Mouse (Mus musculus) thymus, postnatal 36 days (tissue): ENCODE measurements around the gene Tfap4.
"Not testable (repeated sequence)": the region's sequence is repeated elsewhere in the genome, so short reads cannot be mapped to it uniquely, and the experiment has no call there.

Experiments
- DNase-seq, 2 experiments: peaks; one replicate each; pipeline ENCODE4 v3.0.0; 2022; ENCODE audit warnings: mixed read lengths in 2 of 2

The Tfap4 gene

DNA sequence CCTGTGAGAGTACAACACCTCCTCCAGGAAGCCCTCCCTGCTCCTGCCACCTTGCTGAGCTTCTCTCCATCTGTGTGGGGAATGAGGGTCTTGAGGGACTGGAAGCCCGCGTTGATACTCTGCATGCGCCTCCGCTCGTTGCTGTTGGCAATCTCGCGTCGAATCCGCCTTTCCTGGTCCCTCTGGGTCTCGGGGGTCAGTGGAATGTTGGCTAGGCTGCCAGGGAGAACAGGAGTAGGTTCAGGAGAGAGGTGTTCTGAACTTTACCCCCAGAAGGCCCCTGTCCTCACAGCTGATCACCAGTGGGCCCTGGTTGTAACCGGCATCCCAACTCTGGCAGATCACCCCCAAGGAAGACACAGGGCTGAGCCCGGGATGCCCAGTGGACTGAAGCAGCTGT lies 7.8 kb downstream of the Tfap4 start:
- no peak for DNase-seq

DNA sequence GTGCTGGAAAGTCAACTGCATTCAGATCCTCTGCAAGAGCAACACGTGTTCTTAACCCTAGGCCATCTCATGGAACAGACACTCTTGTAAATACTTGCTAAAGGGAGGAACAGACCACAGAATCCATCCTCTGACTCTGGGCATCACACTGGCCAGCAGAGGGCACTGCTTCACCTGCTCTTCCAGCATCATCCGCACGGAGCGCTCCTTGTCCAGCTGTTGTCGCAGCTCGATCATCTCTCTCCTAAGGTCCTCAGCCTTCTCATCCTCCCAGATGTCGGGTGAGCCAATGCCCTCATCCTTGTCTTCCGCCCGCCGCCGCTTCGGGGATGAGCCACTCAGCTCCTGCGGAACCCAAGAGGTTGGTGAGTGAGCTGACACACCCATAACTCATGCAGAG lies 8.6 kb downstream of the Tfap4 start:
- DNase-seq, result peak; percentile 38 to 45

DNA sequence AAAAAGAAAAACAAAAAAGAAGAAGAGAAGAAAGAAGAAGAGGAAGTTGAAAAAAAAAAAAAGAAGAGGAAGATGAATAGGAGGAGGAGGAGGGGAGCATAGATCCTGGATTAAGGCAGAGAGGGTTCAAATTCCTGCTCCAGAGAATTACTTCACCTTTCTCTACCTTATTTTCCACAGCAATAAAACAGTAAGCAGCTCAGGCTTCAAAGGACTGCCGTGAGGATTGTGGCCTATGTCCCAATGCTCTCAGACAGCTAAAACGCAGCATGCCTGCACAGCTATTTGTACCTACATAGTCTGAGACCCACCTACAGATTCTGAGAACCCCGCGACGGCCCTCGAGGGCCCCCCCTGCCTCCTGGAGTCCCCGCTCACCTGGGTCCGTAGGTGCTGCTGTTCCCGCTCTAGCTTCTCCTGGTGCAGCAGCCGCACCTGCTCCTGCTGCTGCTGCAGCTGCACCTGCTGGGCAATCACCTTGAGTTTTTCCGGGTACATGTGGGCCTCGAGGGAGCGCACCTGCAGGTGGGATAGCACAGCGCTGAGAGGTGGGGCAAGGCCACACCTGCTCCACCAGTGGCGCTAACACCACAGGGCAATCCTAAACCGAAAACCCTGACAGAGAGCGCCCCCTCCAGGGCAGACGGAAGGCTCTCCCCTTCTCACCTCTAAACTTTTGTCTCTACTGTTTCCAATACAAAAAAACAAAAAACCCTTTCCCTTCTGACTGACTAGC lies 10.5 kb downstream of the Tfap4 start:
- no peak for DNase-seq

DNA sequence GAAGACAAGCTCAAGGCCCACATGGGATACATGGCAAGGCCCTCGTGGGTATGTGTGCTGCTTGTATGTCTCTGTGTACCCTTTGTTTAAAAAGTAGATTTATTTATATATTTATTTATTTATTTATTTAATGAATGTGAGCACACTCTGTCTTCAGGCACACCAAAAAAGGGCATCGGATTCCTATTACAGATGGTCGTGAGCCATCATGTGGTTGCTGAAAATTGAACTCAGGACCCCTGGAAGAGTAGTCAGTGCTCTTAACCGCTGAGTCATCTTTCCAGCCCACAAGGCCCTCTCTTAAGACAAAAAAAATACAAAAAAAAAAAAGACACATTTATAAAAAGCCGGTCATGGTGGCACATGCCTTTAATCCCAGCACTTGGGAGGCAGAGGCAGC lies 12.0 kb downstream of the Tfap4 start:
- no peak for DNase-seq

DNA sequence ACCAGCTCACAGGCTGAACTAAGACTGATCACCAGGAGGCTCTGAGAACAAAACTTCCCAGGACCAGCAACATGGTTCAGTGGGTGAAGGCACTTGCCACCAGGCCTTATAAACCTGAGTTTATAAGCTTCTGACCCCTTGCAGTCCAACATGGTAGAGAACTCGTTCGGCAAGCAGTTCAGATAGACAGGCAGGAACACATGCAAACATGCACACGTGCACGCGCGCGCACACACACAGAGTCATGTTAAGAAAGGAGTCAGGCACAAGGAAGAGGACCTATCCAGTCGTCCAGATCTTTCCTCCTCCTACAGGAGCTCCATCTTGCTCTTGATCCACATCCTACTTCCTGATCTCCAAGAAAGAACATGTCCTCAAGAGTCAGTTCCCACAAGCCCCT lies 12.8 kb downstream of the Tfap4 start:
- no peak for DNase-seq

DNA sequence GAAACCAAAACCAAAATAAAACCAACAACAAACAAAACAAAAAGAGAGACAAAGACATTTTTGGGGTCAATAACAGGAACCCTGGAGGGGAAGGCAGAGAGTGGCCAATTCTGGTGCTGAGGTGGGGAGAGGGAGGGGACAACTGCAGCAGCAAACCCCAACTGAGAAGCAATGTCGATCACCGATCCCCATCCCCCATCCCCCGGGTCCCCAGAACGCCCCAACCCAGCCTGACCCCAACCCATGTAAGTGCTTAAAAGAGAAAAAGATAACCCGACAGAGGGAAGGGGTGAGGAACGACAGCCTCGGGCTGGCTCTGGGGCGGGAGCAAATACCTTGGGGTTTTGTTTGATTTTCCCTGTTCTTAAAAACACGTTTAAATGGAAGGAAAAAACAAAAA lies 14.8 kb downstream of the Tfap4 start:
- no peak for DNase-seq

DNA sequence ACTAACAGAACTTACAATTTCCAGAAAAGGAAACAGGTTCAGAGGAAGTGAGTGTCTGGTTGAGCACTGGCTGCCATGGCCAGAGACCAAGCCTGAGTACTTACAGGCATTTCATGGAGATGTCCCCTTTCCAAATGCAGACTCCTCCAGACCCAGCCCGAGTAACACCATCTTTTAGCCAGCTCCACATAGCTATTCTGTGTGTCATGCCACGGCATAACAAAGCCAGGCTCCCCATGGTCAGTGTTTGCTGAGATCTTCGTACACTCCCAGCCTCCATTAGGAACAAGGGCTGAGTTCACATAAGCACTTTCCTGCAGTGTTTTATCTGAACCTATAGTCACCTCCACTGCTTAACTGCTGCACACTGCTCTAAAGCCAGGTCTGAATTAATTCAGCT lies 16.4 kb downstream of the Tfap4 start:
- DNase-seq, result no peak

DNA sequence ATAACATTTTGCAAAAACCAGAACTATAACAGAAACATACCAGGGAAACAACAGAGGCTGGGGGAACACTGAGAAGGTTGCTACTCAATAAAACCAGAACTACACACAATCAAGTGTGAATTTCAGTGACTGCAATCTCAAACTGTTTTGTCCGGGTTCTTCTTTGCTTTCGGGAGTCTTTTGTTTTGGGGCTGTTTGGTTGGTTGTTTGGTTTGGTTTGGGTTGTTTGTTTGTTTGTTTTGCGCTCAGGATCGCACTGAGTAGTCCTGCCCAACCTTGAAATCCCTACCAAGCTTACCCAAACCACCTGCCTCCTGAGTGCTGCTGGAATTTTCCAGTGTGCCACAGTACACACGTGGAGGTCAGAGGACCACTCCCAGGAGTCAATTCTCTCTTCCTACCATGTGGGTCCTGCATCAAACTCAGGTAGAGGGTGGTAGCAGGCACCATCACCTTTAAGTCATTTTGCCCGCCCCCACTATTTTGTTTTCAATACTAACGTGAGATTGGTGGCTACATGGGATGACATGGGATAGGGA lies 17.3 kb downstream of the Tfap4 start:
- no peak for DNase-seq

DNA sequence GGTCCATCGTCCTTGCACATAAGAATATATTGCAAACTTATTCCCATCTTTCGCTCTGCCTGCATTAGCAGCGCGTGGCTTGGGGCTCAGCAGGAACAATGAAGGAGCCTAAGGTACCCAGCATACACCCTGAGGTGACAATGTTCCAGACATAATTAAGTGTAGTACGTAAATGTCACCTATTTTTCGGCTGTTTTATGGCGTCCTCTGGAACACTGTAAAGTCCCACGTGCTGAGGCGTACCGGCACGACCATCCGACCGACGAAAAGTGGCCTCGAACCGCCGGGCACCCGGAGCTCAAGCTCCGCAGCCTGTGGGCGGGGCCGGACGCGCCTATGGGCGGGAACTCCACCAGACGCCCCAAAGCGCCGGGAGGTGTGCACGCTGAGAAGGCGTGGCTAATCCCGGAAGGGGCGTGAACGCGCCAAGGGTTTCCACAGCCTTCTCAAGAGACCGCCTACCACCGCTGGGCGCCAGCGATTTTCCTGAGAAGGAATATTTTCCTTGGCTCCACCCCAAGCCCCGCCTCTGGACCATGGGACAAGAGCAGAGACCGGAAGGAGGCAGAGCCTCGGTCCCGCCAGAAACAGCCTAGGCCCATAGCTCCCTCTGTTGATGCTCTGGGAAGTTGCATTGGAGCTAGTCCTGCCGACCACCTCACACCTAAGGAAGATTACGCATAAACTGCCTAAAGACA lies 18.0 kb downstream of the Tfap4 start, which contains the start of gene Srl:
TSS of gene Srl (minus strand) at position 316 of the 698 bp plus-strand sequence.
- peak; percentile 96 for DNase-seq

DNA sequence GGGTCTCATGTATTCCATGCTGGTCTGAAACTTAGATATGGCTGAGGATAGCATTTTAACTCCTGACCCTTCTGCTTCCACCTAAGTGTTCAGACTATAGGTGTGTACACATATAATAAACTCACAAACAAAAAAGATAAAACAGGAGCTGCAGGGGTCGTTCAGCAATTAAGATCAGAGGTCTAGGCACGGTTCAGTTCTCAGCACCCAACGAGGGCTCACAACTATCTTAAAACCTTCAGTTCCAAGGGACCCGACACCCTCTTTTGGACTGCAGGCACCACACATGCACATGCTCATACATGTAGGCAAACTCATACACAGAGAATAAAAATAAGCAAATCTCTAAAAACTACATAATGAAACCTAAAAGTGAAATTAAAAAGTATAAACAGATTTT lies 18.6 kb downstream of the Tfap4 start:
- DNase-seq, result no peak

DNA sequence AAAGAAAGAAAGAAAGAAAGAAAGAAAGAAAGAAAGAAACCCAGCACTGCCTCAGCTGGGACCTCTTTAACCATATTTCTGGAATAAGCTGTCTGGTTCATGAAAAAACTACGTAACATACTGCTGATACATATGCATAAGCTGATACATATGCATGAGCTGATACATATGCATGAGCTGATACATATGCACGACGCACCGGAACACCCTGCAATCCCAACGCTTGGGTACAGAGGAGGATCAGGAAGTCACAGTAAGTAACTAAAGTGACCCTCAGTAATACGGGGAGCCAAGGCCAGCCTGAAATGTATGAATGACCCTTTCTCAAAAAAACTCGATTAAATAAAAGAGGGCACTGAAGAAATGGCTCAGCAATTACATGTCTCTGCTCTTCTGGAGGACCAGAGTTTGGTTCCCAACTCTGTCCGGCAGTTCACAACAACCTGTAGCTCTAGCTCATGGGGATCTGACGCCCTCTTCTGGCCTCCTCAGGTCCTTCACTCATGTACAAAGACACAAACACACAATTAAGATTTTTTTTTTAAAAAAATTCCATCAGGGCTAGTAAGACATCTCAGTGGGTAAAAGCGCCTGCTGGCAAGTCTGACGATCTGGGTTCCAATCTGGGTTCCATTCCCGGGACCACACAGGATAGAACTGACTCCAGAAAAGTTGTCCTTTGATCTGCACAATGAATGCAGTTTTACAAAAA lies 19.4 kb downstream of the Tfap4 start:
- DNase-seq, result no peak

DNA sequence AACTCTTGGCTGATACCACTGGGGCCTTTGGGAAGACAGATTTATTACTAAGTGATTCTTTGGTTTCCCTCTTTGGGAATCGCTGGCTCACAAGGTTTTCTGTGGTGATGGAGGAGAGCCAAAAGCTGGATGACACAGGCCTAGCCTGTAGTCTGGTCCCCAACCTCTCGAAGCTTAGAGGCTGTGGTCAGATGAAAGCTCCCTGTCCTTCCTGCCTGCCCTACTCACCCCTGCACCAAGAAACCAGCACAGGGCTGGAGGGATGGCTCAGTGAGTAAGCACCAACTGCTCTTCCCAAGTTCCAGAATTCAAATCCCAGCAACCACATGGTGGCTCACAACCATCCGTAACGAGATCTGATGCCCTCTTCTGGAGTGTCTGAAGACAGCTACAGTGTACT lies 20.1 kb downstream of the Tfap4 start:
- no peak for DNase-seq

DNA sequence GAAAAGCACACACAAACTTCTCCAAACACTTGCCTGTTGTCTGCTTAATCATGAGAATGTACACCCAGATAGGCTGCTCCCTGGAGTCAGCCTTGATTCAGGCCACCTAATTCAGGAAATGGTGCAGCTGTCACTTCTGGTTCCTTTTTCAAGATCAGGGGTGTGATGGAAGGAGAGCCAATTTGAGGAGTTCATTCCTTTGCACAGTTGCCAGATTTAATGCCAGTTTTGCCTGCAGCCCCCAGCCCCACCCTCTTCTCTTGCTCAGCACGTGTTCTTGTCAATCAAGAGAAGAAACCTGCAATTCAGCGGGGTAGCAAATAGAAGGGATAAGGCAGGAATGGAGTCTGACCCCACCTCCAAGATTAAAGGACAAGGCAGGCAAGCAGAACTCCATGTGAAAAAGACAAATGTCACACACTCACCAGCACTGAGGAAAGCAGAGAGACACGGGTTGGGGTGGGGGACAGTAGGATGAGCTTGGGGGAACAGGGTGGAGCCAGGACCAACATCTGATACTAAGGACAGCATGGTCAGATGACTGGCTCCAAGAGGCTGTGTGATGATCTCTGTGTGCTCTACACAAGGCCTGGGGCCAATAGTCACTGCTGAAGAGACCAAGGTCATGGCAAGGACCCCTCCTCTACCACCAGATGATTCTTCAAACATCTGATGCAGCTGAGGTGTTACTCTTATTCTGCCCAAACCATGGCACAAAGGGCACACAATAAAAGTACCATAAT lies 21.9 kb downstream of the Tfap4 start:
- DNase-seq, result no peak

DNA sequence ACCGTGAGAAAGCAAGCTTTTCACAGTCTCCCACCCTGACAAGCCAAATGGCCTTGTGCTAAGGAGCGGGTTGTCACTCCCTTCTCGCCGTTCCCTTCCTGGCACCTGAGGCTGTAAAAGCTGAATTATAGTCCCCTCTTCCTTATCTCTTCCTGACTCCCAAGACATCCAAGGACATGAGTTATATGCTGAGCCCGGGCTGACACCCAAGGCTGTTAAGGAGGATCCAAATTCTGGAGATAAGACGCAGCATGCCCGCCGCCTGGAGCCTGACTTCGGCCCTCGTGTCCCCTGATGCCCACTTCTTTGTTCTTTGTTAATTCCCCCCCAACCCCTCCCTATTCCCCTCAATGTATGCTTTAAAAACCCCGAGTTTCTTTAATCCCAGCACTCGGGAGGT lies 32.3 kb downstream of the Tfap4 start:
- not testable (repeated sequence) for DNase-seq

DNA sequence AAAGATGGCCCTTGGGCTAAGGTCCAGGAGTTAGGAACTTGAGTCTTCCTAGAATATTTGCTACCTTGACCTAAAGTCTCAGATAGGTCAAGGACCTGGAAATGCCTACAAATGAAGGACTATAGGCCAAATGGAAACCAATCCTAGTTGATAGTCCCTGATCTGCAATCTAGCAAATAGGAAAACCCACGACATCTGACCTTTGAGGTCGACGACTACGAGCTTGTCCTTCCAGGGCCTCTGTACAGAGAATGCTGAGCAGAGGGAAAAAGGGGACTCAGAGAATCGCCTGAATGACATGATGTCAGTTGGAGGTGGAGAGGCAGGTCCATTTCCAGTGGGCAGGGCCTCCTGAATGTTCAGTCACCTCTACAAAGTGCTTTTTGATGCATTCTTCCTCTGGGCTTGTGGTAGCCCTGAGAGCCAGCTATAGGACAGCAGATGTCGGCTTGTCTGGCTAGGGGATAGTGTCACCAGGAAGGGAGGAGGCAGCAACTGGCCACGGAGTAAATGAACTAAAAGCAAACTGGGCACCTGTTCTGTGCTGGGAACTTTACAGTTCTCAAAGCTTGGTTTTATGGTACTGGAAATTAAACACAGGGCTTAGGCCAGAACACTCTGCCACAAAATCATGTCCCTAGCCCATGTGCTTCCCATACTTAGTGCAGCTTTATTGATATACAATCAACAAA lies 36.2 kb downstream of the Tfap4 start:
- DNase-seq, result no peak

DNA sequence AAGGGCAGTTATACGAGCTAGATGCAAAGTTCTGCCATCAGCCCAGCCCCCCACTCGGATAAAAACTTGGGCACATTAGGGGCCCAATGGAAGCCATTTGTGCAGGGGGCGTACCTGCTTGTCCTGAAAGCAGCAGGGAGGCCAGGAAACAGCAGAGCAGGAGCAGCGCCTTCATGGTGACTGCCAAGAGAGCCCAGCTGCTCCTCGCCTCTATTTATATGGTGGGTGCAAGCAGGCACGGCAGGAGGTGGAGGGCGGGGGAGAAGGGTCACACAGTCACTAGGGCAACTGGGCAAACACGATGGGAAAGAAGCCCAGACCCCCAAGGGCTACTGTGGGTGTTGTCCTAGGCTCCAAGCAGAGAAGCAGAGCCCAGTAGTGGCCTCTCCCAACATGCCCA lies 36.8 kb downstream of the Tfap4 start:
- DNase-seq, result no peak

DNA sequence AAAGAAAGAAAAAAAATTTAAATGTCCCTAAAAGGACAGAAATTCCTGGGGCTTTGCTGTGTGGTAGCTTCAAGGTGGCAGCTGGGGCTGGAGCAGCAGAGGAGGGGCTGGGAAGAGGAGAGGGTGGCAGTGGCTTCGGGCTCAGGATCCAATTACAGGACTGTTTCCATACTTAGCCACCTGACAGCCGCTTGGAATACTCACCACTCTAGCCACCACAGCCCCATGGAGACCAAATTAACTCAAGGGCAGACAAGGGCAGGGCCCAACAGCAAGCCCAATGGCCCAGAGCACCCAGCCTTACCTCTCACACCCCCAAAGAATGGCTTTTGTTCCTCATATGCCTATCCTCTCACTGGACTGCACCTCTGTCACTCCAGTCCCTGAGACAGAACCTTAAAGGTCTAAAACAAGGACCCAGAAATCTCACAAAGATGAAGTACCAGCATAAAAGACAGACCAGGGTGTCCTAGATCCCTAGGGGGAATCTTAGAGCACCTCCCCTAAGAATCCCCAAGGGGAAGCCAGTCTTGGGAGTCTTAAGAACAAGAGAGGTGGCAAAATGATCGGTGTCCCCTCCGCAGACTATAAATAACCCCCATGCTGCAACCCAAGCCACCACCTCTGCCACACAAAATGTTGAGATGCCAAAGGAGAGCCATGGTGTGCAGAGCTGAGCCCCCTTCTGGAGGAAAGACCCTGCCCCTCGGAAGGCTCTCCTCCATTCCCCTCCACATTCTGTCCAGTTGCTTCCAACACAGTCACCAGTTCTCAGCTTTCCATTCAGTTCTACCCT lies 37.7 kb downstream of the Tfap4 start:
- DNase-seq, result no peak

DNA sequence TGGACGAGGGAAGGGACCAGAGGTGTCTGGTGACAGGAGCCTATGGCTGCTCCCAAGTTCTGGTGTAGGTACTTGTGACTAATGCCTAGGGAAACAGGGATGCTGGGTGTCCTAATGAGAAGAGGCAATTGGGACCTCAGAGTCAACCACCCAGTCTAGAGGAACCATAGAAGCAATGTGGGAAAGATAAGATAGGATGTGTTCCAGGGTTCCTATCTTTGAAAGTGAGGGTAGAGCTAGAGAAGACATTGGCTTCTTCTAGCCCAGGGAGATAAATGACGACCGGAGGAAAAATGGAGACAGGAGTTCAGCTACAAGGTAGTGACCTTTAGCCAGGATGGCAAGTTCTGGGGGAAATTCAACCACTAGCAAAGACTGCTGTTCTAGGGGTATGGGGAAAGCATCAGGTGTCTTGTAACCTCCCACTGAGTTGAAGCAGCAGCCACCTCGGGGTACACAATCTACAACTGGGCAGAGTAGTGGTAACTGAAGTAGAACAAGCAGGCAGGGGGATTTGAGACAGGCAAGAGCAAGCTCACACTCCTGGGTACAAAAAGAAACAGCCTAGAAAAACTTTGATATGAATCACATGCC lies 38.5 kb downstream of the Tfap4 start:
- DNase-seq, result no peak

DNA sequence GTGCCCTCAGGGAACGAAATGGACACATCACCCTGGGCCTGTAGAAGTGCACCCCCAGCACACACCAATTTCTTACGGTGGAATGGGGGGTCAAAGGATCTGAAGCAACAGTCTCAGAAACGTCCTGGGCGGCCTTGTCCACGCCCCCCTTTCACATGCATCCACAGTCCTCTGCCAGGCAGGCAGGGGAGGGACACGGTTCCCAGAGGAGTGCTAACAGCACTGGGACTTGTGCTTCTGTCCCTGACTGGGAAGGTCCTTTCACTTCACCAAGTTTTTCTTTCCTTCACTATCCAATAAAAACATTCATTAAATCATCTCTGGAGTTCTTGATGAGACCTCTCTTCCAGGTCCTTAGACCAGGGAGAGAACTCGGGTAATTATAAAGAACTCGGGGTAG lies 39.0 kb downstream of the Tfap4 start:
- DNase-seq, result no peak

DNA sequence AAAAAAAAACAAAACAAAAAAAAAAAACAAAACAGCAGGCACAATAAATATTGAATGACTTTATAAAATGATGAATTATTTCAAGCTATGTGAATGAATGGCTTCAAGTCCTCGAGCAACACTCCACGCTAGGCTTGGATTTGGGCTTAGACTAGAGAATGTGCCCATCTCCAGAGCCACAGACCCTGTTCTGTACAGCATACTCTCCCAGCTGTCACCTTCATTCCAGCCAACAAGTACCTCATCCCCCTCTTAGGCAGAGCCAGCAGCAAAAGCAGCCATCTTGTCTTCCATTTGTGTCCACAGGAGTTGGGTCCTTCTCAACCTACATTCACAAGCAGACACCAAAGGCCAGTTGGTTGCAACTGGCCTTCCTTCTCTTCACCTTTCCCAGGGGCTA lies 39.8 kb downstream of the Tfap4 start:
- no peak for DNase-seq

DNA sequence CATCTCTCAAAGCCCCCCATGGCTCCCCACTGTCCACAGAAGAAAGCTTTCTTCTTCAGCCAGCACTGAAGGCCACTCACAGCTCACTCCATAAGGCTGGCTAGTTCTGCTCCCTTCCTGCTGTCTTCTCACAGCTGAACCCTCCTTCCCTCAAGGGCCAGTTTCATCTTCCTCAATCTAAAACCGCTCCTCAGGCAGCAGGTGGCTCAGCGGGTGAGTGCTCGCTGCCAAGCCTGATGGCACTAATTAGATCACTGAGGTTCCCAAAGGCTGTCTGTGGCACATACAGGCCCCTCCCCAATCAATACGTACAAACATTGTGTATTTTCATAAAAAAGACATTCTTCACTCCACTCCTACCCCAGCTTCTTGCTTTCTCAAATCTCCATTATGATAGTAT lies 40.5 kb downstream of the Tfap4 start:
- DNase-seq, result no peak
